Mouse (Mus musculus) liver, postnatal 0 days (tissue): ENCODE results near the gene Plpp3.

Source experiments
- CTCF ChIP-seq: sonication (generic); IDR thresholded peaks from 2 replicates; pipeline ENCODE4 v1.5.1; 2016; ENCODE audit warnings: antibody characterized with exemption, low read depth
- EP300 ChIP-seq: IDR thresholded peaks from 2 replicates; pipeline ENCODE4 v1.6.1; 2016; ENCODE audit warnings: antibody characterized with exemption, low read depth, mild to moderate bottlenecking

DNA sequence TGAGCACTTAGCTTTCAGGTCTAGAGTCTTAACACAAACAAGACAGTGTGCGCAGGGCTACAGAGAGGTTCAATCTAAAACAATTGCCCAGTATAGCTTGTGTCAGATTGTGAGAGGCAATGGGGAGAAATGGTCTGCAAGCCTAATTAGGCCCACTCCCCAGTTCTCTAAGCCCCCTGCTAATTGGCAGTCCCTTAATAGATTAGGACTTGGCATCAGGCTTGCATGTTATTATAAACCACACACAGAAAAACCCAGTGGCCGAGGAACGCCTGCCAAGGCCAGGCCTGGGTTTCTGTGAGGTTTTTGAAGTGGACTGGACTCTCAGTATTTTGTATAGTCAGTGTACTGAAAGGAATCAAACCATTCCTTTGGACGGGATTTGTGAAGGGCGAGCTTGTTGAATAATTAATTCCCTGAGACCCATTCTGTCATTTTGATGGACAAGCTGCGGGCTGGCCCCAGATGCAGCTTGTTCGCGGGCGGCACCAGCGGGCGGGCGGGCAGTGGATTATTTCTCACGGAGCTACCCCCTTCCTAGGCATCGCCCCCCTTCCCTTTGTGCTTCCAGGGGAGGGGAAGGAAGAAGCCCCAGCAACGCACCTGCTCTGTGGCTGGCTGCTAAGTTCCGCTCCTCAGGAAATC, 24.0 kb downstream of the Plpp3 start:
- no peak for TF ChIP-seq EP300
- no peak for TF ChIP-seq CTCF
